Mouse (Mus musculus) embryonic fibroblast, embryonic 13.5 days (primary cell): ENCODE measurements around the gene Cebpa. TPM values are rescaled to one million over a fixed set of nuclear protein-coding genes. Genes with fewer than 3 reads are reported as not detected.

Source experiments
- H3K27ac ChIP-seq: 2 replicates; pipeline ENCODE4 v1.5.1; 2012; ENCODE audit warnings: low read length, control low read depth, inconsistent platforms; ENCODE audit not compliant: insufficient read depth
- H3K4me1 ChIP-seq: 2 replicates; pipeline ENCODE4 v1.6.1; 2011; ENCODE audit warnings: low read length; ENCODE audit not compliant: control insufficient read depth, insufficient read depth
- H3K4me3 ChIP-seq: 2 replicates; pipeline ENCODE4 v1.5.1; 2011; ENCODE audit warnings: mild to moderate bottlenecking, control low read depth, low read length; ENCODE audit not compliant: insufficient read depth
- CTCF ChIP-seq: IDR thresholded peaks from 2 replicates; pipeline ENCODE4 v1.5.1; 2011; ENCODE audit warnings: mild to moderate bottlenecking, control low read depth, low read length, moderate library complexity, borderline replicate concordance; ENCODE audit not compliant: insufficient read depth
- POLR2A ChIP-seq: IDR thresholded peaks from 2 replicates; pipeline ENCODE4 v1.6.1; 2011; ENCODE audit warnings: low read depth, mild to moderate bottlenecking, control low read depth, low read length, moderate library complexity
- polyA plus RNA-seq: library from polyadenylated mRNA; stranded (reverse); fragments of >200 nt; gene quantifications from 2 replicates; pipeline ENCODE4 v1.2.4, GENCODE M21; 2011; ENCODE audit warnings: low read depth; ENCODE audit not compliant: missing spikeins, insufficient read length

Gene Cebpa
- polyA plus RNA-seq, 1 experiment: 5.1 TPM

DNA sequence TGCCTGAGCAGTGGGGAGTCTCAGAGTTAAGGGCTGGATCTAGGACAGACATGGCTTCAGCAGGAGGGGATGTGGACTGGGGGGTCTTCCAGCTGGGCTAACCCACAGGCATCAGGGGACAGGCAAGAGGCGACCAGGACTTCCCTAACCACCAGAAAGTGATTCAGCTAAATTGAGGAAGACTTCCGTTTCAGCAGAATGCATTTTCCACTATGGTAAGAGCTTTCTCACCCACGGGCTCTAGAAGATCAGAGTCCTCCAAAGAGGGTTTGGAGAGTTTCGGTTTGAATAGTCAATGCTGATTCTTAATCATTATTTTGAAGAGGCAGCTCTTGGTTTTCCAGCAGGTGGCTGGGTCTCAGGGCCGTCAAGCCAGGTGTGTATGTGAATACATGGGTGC is 20.8 kb downstream of the Cebpa start:
- H3K4me1 ChIP-seq: no peaks in the 10 kb centered on the region
- H3K4me3 ChIP-seq: no peak overlapping the region
- TF ChIP-seq CTCF: no peak
- TF ChIP-seq POLR2A: no peak
- H3K27ac ChIP-seq: no peak overlapping the region

GRCm38 (mm10) chr7:35141519-35141918 is 22.4 kb downstream of the Cebpa start:
- no peaks in the 10 kb centered on the region for H3K4me1 ChIP-seq
- TF ChIP-seq CTCF (no peak), POLR2A (no peak)
- no peak overlapping the region for H3K4me3 ChIP-seq
- no peak overlapping the region for H3K27ac ChIP-seq

DNA sequence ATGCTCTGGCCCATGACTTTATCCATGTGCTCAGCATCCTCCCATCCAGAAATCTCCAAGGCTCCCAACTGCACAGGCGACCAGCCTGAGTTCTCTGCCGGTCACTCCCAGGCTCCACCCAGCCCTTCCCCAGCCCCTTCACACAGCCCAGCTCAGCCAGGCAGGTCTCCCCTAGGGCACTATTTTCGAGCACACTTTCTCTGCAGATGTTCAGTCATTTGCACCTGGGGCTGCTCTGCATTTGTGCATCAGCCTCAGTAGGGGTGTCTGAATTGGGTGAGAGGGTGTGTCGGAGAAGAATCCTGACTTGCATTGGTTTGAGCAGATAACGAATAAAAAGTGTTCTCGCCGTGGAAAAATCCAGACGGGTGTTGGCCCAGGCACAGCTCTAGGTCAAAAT is 23.4 kb downstream of the Cebpa start:
- Histone ChIP-seq H3K4me1 (no peaks in the 10 kb centered on the region), H3K4me3 (no peak overlapping the region), H3K27ac (no peak overlapping the region)
- TF ChIP-seq CTCF (no peak), POLR2A (no peak)

DNA sequence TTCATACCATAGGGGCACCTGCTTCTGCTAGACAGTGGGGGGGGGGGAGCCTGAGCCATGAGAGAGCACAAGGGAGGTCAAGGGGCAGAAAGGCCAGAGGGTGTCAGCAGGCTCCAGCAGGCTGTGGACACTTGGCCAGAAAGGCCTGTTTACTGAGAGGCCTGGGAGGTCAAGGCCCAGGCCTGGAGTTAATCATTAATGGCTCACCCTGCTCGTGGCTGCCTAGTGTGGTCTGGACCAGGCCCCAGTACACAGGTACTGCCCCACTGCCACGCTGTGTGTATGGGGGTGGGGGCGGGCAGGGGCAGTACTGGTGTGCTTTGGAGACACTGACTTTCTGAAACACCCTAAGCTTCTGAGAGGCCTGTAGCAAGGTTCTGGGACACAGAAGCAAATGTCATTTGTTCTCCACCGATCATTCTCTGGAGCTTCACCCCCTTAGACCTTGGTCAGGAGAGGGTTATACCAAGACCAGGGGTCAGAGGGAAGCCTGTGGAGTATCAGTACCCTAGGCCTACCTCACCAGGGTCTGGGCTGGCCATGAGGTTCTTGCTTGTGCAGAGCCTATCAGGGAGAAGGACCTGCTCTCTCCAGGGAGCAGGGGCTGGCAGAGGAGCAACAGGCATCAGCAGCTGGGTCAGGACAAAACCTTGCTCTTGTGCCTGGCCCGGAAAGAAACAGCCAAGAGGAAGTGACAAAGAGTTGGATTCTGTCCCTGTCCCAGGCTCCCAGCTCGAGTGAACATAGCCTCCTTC is 24.9 kb downstream of the Cebpa start:
- no peak for TF ChIP-seq CTCF
- no peak for TF ChIP-seq POLR2A
- no peak overlapping the region for H3K4me3 ChIP-seq
- no peak overlapping the region for H3K27ac ChIP-seq
- H3K4me1 ChIP-seq: no peaks in the 10 kb centered on the region

DNA sequence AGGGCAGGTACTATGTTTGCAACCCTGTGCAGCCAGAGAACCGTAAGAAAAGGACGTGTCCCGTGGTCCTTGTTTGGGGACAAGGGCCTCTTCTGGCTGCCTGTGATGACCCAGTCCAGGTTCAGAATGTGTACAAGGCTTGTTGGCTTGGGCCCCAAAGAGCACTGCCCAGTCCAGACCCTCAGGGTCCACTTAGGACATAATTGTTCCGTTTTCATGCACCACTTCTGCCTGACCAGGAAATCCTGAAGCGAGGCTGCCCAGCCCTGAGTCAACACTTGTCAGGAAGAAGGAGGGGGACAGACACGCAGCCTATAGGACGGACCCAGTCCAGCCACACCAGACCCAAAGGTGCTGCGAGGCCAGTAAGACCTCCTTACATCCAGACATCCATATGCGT is 26.0 kb downstream of the Cebpa start:
- Histone ChIP-seq H3K27ac (no peak overlapping the region), H3K4me3 (no peak overlapping the region), H3K4me1 (no peaks in the 10 kb centered on the region)
- TF ChIP-seq POLR2A: no peak
- no peak for TF ChIP-seq CTCF

DNA sequence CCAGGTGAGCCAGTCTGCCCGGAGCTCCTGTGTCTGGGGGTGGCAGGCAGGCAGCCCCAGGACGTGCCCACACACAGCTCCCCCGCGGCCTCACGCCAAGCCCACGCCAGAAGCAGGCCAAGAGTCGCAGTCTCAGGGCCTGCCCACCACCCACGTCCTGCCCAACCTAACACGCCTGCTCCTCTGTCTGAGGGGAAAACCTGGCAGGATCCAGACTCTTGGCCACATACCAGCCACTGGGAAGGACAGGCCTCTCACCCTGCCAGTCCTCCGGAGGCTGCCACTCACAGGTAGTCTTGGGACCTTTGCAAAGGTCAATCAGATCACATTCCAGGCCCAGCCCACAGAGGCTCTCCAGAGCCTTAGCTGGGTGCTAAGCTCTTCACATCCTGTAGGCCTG is 27.2 kb downstream of the Cebpa start:
- no peak overlapping the region for H3K27ac ChIP-seq
- no peak overlapping the region for H3K4me3 ChIP-seq
- no peaks in the 10 kb centered on the region for H3K4me1 ChIP-seq
- no peak for TF ChIP-seq POLR2A
- no peak for TF ChIP-seq CTCF

- Histone ChIP-seq H3K27ac (no peak overlapping the region), H3K4me3 (no peak overlapping the region), H3K4me1 (no peaks in the 10 kb centered on the region; the same call in 1 of the 2 replicates)
- TF ChIP-seq CTCF: no peak
- TF ChIP-seq POLR2A: no peak
Observed at GRCm38 (mm10) chr7:35149616-35150433, 30.7 kb downstream of the Cebpa start.

- H3K4me3 ChIP-seq: no peak overlapping the region
- no peak overlapping the region for H3K27ac ChIP-seq
- H3K4me1 ChIP-seq: no peaks in the 10 kb centered on the region; the same call in 1 of the 2 replicates
- TF ChIP-seq CTCF (no peak), POLR2A (no peak)
Observed at GRCm38 (mm10) chr7:35150860-35151259, 31.8 kb downstream of the Cebpa start.

GRCm38 (mm10) chr7:35154449-35154848 is 35.4 kb downstream of the Cebpa start:
- no peak for TF ChIP-seq POLR2A
- no peak for TF ChIP-seq CTCF
- H3K27ac ChIP-seq: no peak overlapping the region

More at GRCm38 (mm10) chr7:35154449-35154848, 35.4 kb downstream of the Cebpa start:
- Histone ChIP-seq H3K4me3 (no peak overlapping the region), H3K4me1 (no peaks in the 10 kb centered on the region; the same call in 1 of the 2 replicates)
